Mouse (Mus musculus) gastrocnemius, adult 2 months (tissue): ENCODE measurements around the gene Nap1l1. TPM values are rescaled to one million over a fixed set of nuclear protein-coding genes. Genes with fewer than 3 reads are reported as not detected.
"Not testable (repeated sequence)": the region's sequence is repeated elsewhere in the genome, so short reads cannot be mapped to it uniquely, and the experiment has no call there.

Experiments used
- DNase-seq: peaks from one replicate; pipeline ENCODE4 v3.0.0; 2022
- H3K27ac ChIP-seq: fragments of 200-600 bp; 2 replicates; pipeline ENCODE4 v1.8.1; 2022; ENCODE audit warnings: mild to moderate bottlenecking
- H3K4me3 ChIP-seq: fragments of 200-600 bp; 2 replicates; pipeline ENCODE4 v1.8.1; 2022; ENCODE audit warnings: mild to moderate bottlenecking, moderate library complexity
- CTCF ChIP-seq: fragments of 200-600 bp; IDR thresholded peaks from 2 replicates; pipeline ENCODE4 v1.8.1; 2022; ENCODE audit warnings: antibody characterized with exemption, mild to moderate bottlenecking, moderate library complexity
- intact Hi-C: fragments of 180-260 bp; cut with DNase I; formaldehyde crosslinking; loops from one replicate; pipeline ENCODE4 v1.15.1; 2025
- total RNA-seq, 2 experiments: library from RNA; stranded (reverse); gene quantifications; 2 replicates each; pipeline ENCODE4 v1.2.3; 2021

The Nap1l1 gene
- total RNA-seq, 2 experiments from 2014 or later, result 62.8 to 64.2 TPM

GRCm38 (mm10) chr10:111459040-111459439 lies 14.0 kb upstream of the Nap1l1 start:
- Histone ChIP-seq H3K4me3 (no peak overlapping the region), H3K27ac (no peak overlapping the region)
- no peak for TF ChIP-seq CTCF
- intact Hi-C loops, result no loop called here
- DNase-seq, result no peak

- no peak overlapping the region for H3K27ac ChIP-seq
- intact Hi-C loops, result no loop called here
- no peak overlapping the region for H3K4me3 ChIP-seq
- no peak for TF ChIP-seq CTCF
- DNase-seq, result no peak
Measured at GRCm38 (mm10) chr10:111459874-111460273, 13.1 kb upstream of the Nap1l1 start.

DNA sequence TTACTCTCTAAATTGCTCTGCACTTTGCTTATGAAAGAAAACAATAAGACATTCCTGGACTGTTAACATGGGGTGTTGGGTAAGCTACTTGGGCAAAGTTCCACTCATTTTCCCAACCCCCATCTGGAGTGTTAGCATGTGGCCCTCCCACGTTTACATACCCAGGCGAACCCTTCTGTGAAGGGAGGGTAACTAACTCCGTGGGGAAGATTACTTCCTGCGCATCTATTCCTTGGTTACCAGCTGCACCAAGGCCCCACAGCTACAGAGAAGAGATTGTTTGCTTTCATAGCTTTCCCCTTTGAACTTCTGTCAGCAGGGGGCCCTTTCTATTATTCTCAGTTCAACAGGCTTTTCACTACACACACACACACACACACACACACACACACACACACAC lies 12.6 kb upstream of the Nap1l1 start:
- intact Hi-C loops, result no loop called here
- Histone ChIP-seq H3K4me3 (no peak overlapping the region), H3K27ac (no peak overlapping the region)
- DNase-seq, result no peak
- no peak for TF ChIP-seq CTCF

- Histone ChIP-seq H3K4me3 (no peak overlapping the region), H3K27ac (no peak overlapping the region)
- no peak for TF ChIP-seq CTCF
- DNase-seq, result no peak
- intact Hi-C loops, result no loop called here
Measured at GRCm38 (mm10) chr10:111464833-111465232, 8.2 kb upstream of the Nap1l1 start.

GRCm38 (mm10) chr10:111465409-111465808 lies 7.6 kb upstream of the Nap1l1 start:
- no peak overlapping the region for H3K27ac ChIP-seq
- no peak for TF ChIP-seq CTCF
- no peak for DNase-seq
- no peak overlapping the region for H3K4me3 ChIP-seq
- intact Hi-C loops, result no loop called here

- no peak overlapping the region for H3K27ac ChIP-seq
- no peak overlapping the region for H3K4me3 ChIP-seq
- no peak for DNase-seq
- intact Hi-C loops, result loop anchor here (5.0 to 10.0 kb wide), 3 partner anchors 174 to 306 kb away; partner anchors contain the start of genes Bbs10 and Osbpl8
- TF ChIP-seq CTCF, result no peak
Measured at GRCm38 (mm10) chr10:111471166-111471565, 1.9 kb upstream of the Nap1l1 start.

GRCm38 (mm10) chr10:111473511-111474371 lies 718 bp downstream of the Nap1l1 start:
- no peak for DNase-seq
- no peak for TF ChIP-seq CTCF
- peak overlapping the region; percentile 93 for H3K4me3 ChIP-seq
- H3K27ac ChIP-seq, result peak overlapping the region; percentile 81
- intact Hi-C loops, result loop anchor here (5.0 to 10.0 kb wide), 3 partner anchors 176 to 309 kb away; partner anchors contain the start of genes Bbs10 and Osbpl8

DNA sequence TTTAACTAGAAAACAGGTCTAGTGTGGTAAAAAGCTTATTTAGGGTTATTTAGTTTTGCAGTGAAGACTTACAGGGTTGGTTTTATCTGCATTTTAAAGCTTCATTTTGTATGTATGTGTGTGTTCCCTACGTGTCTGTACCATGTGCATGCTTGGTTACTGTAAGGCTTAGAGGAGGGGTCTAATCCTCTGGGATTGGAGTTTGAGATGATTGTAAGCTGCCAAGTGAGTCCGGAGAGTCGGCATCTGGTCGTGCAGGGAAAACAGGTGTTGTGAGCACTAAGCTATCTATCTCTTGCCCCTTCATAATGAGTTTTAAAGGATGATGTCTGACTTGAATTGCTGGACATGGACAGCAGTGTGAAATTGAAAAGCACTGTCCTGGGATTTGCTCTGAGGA lies 3.3 kb downstream of the Nap1l1 start:
- intact Hi-C loops, result loop anchor here (10.0 kb wide), 1 partner anchor 312 kb away; the partner anchor contains the start of gene Osbpl8
- no peak overlapping the region for H3K27ac ChIP-seq
- no peak for DNase-seq
- no peak overlapping the region for H3K4me3 ChIP-seq
- no peak for TF ChIP-seq CTCF

DNA sequence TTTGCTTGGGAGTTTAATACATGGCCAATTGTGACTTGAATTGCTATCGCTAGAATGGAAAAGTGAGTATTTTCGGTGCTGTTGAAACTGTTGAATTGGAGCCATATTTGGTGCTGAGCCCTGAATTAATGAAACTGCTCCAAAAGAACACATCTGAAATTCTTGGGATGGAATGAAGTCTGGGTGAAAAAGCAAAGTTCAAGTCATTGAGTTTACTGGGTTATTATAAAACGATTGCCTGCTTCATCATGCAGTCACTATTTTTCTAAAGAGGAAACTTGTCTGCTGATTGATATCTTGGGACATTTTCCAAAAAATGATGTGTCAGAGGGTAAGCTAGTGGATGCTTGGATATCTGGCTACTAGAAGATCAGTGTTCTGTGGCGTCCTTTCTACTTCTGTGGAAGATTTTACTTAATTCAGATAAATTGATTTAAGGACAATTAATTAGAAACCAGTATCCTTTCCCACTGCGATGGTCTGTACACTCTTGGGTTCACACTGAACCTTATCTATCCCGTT lies 4.0 kb downstream of the Nap1l1 start:
- no peak for DNase-seq
- Histone ChIP-seq H3K4me3 (no peak overlapping the region), H3K27ac (no peak overlapping the region)
- no peak for TF ChIP-seq CTCF
- intact Hi-C loops, result loop anchor here (10.0 kb wide), 1 partner anchor 312 kb away; the partner anchor contains the start of gene Osbpl8

GRCm38 (mm10) chr10:111479599-111479998 lies 6.6 kb downstream of the Nap1l1 start:
- no peak overlapping the region for H3K4me3 ChIP-seq
- DNase-seq, result no peak
- no peak for TF ChIP-seq CTCF
- intact Hi-C loops, result loop anchor here (10.0 kb wide), 1 partner anchor 315 kb away; the partner anchor contains the start of gene Osbpl8
- H3K27ac ChIP-seq, result no peak overlapping the region

- Histone ChIP-seq H3K4me3 (no peak overlapping the region), H3K27ac (no peak overlapping the region)
- intact Hi-C loops, result no loop called here
- no peak for TF ChIP-seq CTCF
- no peak for DNase-seq
Measured at GRCm38 (mm10) chr10:111482654-111483053, 9.6 kb downstream of the Nap1l1 start.

- H3K4me3 ChIP-seq, result no peak overlapping the region
- no peak for DNase-seq
- no peak for TF ChIP-seq CTCF
- no peak overlapping the region for H3K27ac ChIP-seq
- intact Hi-C loops, result no loop called here
Measured at GRCm38 (mm10) chr10:111484079-111484478, 11.1 kb downstream of the Nap1l1 start.

DNA sequence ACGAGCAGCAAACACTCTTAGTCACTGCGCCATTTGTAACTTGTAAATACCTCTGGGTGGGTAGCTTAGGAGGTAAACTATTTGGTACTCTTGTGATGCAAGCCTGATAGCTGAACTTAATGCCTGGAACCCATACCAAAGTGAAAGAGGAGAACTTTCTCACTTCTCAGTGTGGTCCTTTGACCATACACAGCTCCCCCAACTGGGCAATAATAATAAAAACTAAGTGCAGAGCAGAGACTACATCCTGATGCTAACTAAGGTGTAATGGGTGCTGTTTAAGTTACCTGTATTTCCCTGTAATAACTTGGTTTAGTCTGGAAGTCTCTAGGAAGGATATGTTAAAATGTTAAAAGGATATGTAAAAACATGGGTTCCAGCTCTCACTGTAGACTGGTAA lies 15.8 kb downstream of the Nap1l1 start:
- TF ChIP-seq CTCF, result peak; percentile 10; the same call in 1 of the 2 replicates
- Histone ChIP-seq H3K4me3 (no peak overlapping the region), H3K27ac (no peak overlapping the region)
- intact Hi-C loops, result no loop called here
- no peak for DNase-seq

GRCm38 (mm10) chr10:111490079-111490478 lies 17.1 kb downstream of the Nap1l1 start:
- intact Hi-C loops, H3K27ac ChIP-seq, H3K4me3 ChIP-seq, DNase-seq: not testable (repeated sequence)
